Mouse (Mus musculus): ENCODE data around the gene Phox2a.

GRCm38 (mm10) chr7:101866491-101867265 lies 48.6 kb downstream of the Phox2a start:
- TF ChIP-seq POLR2A (IDR thresholded peaks at IDR 0.05; ENCODE audit: extremely low read depth, insufficient read depth, low read length) (no peak), CTCF (IDR thresholded peaks at IDR 0.05; ENCODE audit: extremely low read depth, insufficient read depth, low read length) (no peak)

Measured in cortical plate, adult 2 months (tissue).